Mouse (Mus musculus): ENCODE results near the gene Ddx23.

Ddx23 gene

GRCm38 (mm10) chr15:98632921-98633320 lies 29.8 kb downstream of the Ddx23 start:
- no peak for DNase-seq (ENCODE audit: low spot score in 2 of 2)

- no peak for DNase-seq (ENCODE audit: low spot score in 2 of 2)
Measured at GRCm38 (mm10) chr15:98632107-98632744, 30.5 kb downstream of the Ddx23 start.

GRCm38 (mm10) chr15:98631493-98631892 lies 31.2 kb downstream of the Ddx23 start:
- peak; percentile 74 to 92 for DNase-seq (ENCODE audit: low spot score in 2 of 2)

GRCm38 (mm10) chr15:98630540-98630939 lies 32.2 kb downstream of the Ddx23 start, which contains the start of gene Cacnb3:
Gene Cacnb3, plus strand, starts transcription at chr15:98630840.
- DNase-seq (ENCODE audit: low spot score in 2 of 2) = no peak

- DNase-seq (ENCODE audit: low spot score in 2 of 2) = no peak
Measured at GRCm38 (mm10) chr15:98629464-98629863, 33.2 kb downstream of the Ddx23 start.

GRCm38 (mm10) chr15:98628589-98629254 lies 34.0 kb downstream of the Ddx23 start:
- DNase-seq (ENCODE audit: low spot score in 2 of 2) = no peak

- no peak for DNase-seq (ENCODE audit: low spot score in 2 of 2)
Measured at GRCm38 (mm10) chr15:98626487-98627212, 36.0 kb downstream of the Ddx23 start.

- no peak for DNase-seq (ENCODE audit: low spot score in 2 of 2)
Measured at GRCm38 (mm10) chr15:98626078-98626477, 36.6 kb downstream of the Ddx23 start.

GRCm38 (mm10) chr15:98623361-98623821 lies 39.3 kb downstream of the Ddx23 start:
- no peak for DNase-seq (ENCODE audit: low spot score in 2 of 2)

GRCm38 (mm10) chr15:98622721-98623120 lies 40.0 kb downstream of the Ddx23 start:
- no peak for DNase-seq (ENCODE audit: low spot score in 2 of 2)

GRCm38 (mm10) chr15:98622199-98622598 lies 40.5 kb downstream of the Ddx23 start:
- DNase-seq (ENCODE audit: low spot score in 2 of 2) = no peak

GRCm38 (mm10) chr15:98617176-98617537 lies 45.5 kb downstream of the Ddx23 start:
- peak; percentile 66 to 88 for DNase-seq (ENCODE audit: low spot score in 2 of 2)

GRCm38 (mm10) chr15:98616362-98617175 lies 46.1 kb downstream of the Ddx23 start:
- no peak for DNase-seq (ENCODE audit: low spot score in 2 of 2)

- no peak for DNase-seq (ENCODE audit: low spot score in 2 of 2)
Measured at GRCm38 (mm10) chr15:98615751-98616150, 46.9 kb downstream of the Ddx23 start.

GRCm38 (mm10) chr15:98614971-98615370 lies 47.7 kb downstream of the Ddx23 start:
- DNase-seq (ENCODE audit: low spot score in 2 of 2) = no peak

GRCm38 (mm10) chr15:98614551-98614950 lies 48.1 kb downstream of the Ddx23 start:
- peak in 1 of 2 experiments; percentile 61 for DNase-seq (ENCODE audit: low spot score in 2 of 2)

GRCm38 (mm10) chr15:98612229-98612628 lies 50.5 kb downstream of the Ddx23 start:
- DNase-seq (ENCODE audit: low spot score in 2 of 2) = no peak

- no peak for DNase-seq (ENCODE audit: low spot score in 2 of 2)
Measured at GRCm38 (mm10) chr15:98610131-98610633, 52.5 kb downstream of the Ddx23 start.

- peak; percentile 47 to 78 for DNase-seq (ENCODE audit: low spot score in 2 of 2)
Measured at GRCm38 (mm10) chr15:98609331-98610130, 53.2 kb downstream of the Ddx23 start, which contains the start of gene Adcy6. Gene Adcy6, minus strand, starts transcription at chr15:98610076.

GRCm38 (mm10) chr15:98608784-98609250 lies 53.9 kb downstream of the Ddx23 start:
- peak in 1 of 2 experiments; percentile 69 for DNase-seq (ENCODE audit: low spot score in 2 of 2)

Measured in spleen, postnatal 4 days (tissue).